Mouse (Mus musculus) CH12F3 (cell line): ENCODE data around the gene Scn8a.

Experiments used
- in situ Hi-C: fragments of 300-500 bp; cut with MboI; formaldehyde crosslinking; loops from 2 replicates; pipeline ENCODE4 v1.14.3; 2020; ENCODE audit warnings: low sequenced_read_pairs

The Scn8a gene

DNA sequence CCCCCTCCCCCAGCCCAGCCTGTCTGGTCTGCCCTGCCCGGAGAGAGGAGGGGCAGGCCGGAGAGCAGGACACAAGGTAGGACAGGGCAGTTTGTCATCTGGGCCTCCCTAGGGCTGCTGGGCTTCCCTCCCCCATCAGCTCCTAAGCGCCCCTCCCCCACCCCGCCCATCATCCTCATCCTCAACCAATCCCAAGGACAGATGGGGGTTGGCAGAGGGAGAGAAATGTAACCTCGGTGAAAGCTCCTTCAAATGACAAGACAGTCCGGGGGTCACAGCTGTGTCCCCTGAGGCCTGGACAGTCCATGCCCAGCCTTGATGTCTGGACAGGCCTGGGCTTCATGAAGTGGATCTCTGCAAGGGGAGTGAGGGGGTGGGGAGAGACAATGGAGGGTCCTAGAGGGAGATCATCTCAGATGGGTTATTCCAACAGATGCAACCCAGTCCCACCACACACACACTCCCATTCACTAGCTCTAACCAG, 196.7 kb downstream of the Scn8a start:
- in situ Hi-C loops: no loop called here

DNA sequence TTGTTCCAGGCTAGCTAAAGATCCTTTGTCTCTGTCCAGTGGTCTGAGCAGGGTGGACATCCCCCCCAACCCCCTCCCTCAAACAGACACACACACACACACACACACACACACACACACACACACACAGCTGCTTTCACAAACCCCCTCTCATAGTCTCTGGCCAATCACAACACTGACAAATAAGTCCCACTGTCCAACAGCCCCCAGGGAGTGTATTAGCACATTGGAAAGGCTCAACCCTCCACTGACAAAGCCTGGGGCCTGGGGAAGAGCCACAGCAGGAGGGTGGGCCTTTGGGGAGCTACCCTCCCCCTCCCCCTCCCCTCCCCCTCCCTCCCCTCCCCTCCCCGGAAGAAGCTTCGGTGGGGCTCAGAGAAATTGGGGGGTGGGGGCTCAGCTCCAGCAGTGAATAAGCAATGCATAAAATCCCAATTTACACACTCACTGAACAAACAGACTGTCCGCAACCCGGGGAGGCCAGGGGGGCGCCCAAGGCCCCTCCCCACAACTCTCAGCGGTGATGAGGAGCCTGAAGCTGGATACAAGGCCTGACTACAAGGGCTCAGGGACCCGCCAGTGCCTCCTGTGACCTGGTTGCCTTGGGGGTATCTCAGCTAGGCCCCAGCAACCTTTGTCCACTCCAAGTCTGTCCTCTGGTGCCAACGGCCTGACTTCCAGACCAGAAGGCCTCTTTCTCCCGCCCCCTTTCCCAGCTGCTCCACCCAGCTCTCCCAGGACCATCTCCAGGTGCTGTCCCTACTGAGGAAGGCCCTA, 197.4 kb downstream of the Scn8a start:
- in situ Hi-C loops: no loop called here

DNA sequence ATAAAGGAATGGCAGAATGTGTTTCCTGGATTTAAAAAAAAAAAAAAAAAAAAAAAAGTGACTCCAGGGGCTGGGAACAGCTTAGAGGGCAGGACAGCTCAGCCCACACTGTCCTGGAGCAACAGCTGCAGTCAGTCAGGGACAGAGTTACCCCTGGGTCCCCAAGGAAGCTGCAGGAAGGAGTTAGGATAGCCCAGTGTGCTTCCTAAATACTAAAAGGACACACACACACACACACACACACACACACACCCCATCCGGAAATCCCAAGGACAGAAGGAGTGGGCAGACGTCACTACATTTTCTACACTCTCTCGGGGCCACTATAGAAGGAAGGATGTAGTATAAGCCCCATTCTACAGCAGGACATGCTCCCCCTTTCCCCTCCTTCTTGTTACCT, 198.4 kb downstream of the Scn8a start:
- in situ Hi-C loops: no loop called here

GRCm38 (mm10) chr15:101068671-101069070, 199.0 kb downstream of the Scn8a start:
- in situ Hi-C loops: no loop called here

- in situ Hi-C loops: no loop called here
Measured at GRCm38 (mm10) chr15:101069641-101070190, 200.1 kb downstream of the Scn8a start.

DNA sequence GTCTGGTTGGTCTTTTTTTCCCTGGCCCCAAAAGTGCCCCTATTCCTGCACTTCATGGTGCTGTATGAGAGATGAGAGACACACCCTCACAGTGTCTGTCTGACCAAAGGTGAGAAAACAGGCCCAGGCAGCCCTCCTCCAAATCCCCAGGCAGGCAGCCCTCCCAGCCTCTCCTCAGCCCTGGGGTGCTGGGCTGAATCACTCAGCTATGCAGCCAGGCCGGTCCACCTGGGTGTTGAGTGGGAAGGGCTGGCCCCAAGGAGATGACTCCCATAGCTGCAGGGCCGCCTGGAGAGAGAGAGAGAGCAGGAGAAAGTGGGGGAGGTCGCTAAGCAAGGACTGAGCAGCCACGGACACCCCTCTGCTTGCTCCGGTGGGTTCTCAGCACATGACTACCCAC, 201.1 kb downstream of the Scn8a start:
- in situ Hi-C loops: no loop called here

GRCm38 (mm10) chr15:101072736-101073135, 203.1 kb downstream of the Scn8a start:
- in situ Hi-C loops: no loop called here

DNA sequence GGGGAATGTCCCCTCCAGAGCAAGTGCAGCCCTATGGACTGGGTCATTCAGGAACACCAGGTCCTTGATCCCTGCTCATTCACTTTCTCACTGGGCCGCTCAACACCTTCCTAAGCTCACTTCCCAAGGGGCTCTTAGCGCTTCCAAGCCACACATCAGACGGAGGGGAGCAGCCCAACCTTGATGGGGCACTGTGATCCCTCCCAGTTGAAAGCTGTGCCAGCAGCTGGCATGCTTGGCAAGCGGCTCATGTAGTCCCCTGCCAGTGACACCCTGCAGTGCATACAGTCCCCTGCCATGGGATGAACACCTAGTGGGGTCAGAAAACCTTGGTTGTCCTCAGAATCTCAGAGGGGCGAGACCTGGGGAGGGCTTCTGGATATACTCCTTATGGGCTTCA, 204.4 kb downstream of the Scn8a start:
- in situ Hi-C loops: no loop called here

GRCm38 (mm10) chr15:101075150-101075549, 205.5 kb downstream of the Scn8a start:
- in situ Hi-C loops: no loop called here

DNA sequence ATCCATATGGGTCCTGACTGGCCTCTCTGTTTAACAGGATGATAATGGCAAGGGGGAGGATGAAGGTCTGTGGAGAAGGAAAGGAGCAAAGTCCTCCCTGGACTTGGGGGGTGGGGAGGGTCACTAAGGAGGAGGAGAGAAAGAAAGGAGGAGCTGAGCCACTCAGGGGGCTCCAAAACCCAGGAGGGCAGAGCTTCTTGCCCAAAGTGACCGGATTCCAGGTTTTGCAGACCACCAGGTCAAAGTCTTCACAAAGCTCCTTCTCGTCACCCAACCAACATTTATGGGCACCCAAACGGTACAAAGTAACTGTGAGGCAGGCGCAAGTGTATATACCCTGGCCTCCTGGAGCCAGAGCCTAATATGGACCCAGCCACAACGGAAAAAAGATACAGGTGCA, 206.0 kb downstream of the Scn8a start:
- in situ Hi-C loops: no loop called here

DNA sequence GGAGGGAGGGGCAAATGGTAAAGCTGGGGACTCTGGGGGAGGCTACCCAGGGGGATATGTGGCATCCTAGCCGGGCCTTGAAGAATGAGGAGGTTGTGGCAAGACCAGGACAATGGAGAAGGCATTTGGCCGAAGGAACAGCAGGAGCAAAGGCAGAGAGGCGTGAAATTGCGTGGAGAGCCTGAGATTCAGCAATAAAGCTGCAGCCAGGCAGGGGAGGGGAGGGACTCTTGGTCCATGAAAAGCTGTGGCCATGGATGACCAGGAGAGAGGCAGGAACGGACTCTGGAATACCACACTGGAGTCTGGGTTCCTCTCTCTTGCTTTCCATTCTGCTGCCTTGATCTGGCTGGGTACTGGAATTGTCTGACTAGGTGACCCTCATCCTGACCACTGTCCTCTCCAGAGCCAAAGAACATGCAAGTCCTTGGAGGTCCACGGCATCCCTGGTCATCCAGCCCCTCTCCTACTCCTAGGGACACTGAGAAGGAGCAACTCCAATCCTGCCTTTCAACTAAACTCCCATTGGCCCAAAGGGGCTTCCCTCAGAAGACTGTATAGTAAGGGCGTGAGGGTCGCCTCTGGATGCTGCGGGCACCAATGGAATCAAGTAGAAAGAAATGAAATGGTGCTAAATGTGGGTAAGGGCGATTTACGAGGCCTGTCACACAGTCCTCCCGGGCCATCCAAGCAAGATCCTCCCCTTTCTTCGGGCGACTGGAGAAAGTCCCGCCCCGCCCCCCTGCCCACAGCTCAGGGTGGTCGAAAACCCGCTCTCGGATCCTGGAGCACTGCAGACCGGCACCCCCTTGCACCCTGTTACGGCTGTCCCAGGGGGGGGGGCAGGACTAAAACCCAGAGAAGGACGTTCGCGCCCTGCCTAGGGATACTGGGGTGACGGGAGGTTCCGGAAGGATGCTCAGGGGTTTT, 206.7 kb downstream of the Scn8a start:
- in situ Hi-C loops: no loop called here

DNA sequence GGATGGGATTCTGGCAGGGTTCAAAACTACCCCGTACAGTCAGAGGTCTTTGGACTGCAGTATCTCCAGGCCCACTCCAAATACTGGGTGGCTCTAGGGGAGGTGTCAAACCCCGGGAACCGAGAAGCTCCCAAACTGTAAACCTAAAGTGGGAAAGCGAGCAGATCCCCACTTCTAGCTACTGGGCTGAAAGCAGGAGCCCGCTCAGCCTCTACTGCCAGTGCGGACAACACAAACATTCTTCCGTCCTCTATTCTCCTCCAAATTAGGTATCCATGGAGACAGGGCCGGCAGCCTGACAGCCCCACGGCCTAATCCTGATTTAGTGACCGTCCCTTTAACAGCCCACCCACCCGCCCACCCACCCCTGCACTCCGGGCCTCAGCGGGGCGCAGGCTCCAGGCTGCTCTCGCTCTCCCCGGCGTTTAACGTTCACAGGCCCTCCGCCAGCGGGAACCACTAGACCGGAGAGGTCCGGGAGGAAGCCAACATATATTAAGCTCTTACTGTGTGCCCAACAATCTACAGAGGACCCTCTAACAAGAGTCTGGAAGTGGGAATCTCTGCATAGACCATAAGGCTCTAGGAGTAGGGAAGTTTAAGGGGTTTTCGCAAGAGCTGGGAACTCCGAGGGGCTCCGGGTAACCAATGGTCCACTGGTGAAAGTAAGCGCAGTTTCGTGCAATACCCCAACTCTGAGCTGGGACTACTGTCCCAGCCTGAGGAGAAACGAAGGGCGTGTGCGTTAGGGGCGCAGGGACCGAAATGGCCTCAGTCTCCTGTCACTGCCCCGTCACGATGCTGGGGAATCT, 207.5 kb downstream of the Scn8a start:
- in situ Hi-C loops: no loop called here

GRCm38 (mm10) chr15:101077813-101078730, 208.4 kb downstream of the Scn8a start, which contains the start of gene Fignl2:
Gene Fignl2, minus strand, starts transcription at chr15:101078567.
- in situ Hi-C loops: no loop called here

GRCm38 (mm10) chr15:101078731-101079156, 209.1 kb downstream of the Scn8a start:
- in situ Hi-C loops: no loop called here

DNA sequence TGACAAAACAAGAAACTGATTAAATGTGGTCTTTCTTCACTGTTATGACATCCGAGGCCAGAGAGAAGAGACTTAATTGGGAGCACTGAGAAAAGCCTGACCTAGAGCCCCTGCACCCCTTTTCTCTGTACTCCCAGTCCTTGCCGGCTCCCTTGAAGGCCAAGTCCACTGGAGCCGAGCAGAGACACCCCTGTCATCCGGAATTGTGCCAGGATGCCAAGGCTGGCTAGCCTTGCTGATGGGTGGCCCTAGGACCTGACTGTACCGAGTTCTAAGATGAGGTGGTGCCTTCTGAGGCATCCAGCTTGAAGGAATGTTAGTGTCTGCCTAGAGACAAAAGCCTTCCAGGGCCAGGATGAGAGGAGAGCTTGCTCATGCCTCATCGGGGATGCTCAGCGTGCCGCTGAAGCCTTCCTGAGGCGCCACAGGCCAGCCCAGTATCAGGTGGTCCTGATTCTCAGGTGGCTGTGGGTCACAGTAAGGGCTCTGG, 210.4 kb downstream of the Scn8a start:
- in situ Hi-C loops: no loop called here

- in situ Hi-C loops: no loop called here
Measured at GRCm38 (mm10) chr15:101081035-101081548, 211.4 kb downstream of the Scn8a start.

GRCm38 (mm10) chr15:101082236-101082635, 212.6 kb downstream of the Scn8a start:
- in situ Hi-C loops: no loop called here

DNA sequence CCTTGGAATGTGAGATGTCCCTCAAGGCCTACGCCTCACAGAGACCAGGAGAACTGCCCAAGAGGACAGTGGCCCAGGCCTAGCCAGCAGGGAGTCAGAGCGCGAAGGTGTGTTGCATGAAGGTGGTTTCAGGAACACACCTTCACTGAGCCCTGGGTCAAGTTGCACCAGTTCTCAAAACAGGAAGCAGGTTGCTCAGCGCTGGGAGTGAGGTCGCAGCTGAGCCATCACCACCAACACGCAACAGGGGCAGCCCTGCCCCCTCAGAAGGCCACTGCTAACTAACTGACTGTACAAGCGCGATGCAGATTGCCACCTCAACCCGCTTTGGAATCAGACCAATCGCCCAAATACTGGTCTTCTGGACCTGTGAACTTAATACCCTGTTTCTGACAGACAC, 214.8 kb downstream of the Scn8a start:
- in situ Hi-C loops: no loop called here

DNA sequence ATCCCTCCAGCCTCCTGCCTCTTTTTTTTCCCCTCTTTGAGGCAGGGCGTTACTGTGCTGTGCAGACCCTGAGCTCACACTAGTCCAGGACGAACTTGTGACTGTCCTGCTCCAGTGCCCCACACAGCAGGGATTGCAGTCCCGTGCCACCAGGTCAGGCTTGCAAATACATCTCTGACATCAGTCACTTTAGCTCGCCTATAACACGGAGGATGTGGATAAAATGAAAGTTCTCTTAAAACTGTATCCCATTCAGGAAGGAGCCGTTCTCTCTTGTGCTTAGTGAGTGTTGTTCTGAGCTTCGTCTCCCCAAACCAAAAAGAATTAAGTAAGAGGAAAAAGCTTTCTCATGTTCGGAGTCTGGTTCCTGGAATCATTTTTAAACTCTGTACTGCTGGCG, 216.8 kb downstream of the Scn8a start:
- in situ Hi-C loops: no loop called here
